8 mouse cellular contexts compared by ENCODE assay signal in the genomic region with DNA sequence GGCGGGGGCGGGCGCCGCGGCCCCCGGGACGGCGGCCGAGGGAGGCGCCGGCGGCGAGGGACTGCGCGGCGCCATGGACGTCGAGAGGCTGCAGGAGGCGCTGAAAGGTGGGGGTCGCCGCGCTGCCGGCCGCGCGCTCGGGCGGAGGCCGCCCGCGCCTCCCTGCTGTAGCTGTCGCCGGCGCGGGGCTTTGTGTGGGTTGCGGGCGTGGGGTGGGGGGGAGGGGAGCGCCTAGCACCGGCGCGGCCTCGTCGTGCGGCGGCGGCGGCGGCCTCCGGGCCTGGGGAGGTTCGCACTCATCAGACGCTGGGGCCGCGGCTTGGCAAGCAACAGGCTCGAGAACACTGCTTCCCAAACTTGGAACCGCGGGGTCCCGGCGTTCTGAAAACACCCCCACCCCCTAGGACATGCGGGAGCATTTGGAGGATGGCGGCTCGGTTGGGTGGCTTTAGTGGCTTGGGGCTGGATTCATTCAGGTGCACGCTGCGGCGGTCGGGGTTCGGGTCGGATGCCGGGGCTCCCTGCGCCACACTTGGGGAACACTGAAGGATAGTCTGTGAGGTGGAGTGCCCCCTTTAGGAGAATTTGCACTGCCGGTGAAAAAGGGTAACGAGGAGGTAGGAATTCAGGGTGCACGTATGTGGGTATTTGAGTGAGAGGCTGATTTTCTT. TPM values are rescaled to one million over a fixed set of nuclear protein-coding genes. Genes with fewer than 3 reads are reported as not detected.
DNase-seq lines count a peak whose midpoint lies in the region; ATAC-seq lines count a peak whose summit lies in the region.

No protein-coding gene starts in this region.

- peaks cover 35% of the 10 kb centered on the region for H3K36me3 ChIP-seq in hindbrain, embryonic 13.5 days

- H3K4me1 ChIP-seq in hindbrain, embryonic 13.5 days (replicated peaks): peaks cover 36% of the 10 kb centered on the region

- H3K9me3 ChIP-seq in hindbrain, embryonic 13.5 days: no peaks in the 10 kb centered on the region

- peak overlapping the region; percentile 89 for H3K9ac ChIP-seq in hindbrain, embryonic 13.5 days

- peak overlapping the region; percentile 78 for H3K4me3 ChIP-seq in hindbrain, embryonic 13.5 days

- peak; percentile 70 for DNase-seq in R1 (ENCODE audit: low read depth, low spot score)
- peak; percentile 68 to 72 for DNase-seq in cerebellum, postnatal 14 days
- DNase-seq in frontal cortex, postnatal 14 days (ENCODE audit: low spot score in 2 of 2): peak; percentile 34 to 50
- peak; percentile 63 to 73 for DNase-seq in layer of hippocampus, postnatal 36 days
- DNase-seq in lung, postnatal 25 days (ENCODE audit: low spot score): peak; percentile 53
- DNase-seq in retina, postnatal 1 day: peak; percentile 80
- DNase-seq in urinary bladder, adult 18-20 months (ENCODE audit: low spot score in 2 of 2): peak; percentile 31 to 50

- peak; percentile 91 for ATAC-seq in hindbrain, embryonic 13.5 days (ENCODE audit: low FRiP score)

- H3K27ac ChIP-seq in hindbrain, embryonic 13.5 days: peak overlapping the region; percentile 93

- H3K4me2 ChIP-seq in hindbrain, embryonic 13.5 days: peak overlapping the region; percentile 66

- WGBS in hindbrain, embryonic 13.5 days: 0% methylated on average over 49 of the region's 72 CpGs

- H3K27me3 ChIP-seq in hindbrain, embryonic 13.5 days: no peaks in the 10 kb centered on the region

RNA-seq across cellular contexts. Expression of a gene that starts 0.5 kb away (rescaled TPM):
- polyA plus RNA-seq in hindbrain, embryonic 13.5 days (2015; fragmentation: Nextera tagmentation; extraction: Ambion mirVana): 20.5 and 20.9 TPM in 2 replicates
- 10 to 100 TPM; 77.7 to 85.4 TPM for total RNA-seq in layer of hippocampus, postnatal 36 days (2021)

Comparison
In these comparisons a context has a peak if more than half of its experiments do, and no peak if none do; other contexts are left out.
1. Peak in every context shown above with its lines: DNase-seq, ATAC-seq, H3K4me3 ChIP-seq and H3K27ac ChIP-seq.